Mouse (Mus musculus) small intestine, adult 2 months (tissue): Measurements from ENCODE around the gene Ddt.

Experiments
- CTCF ChIP-seq: fragments of 200-500 bp; IDR thresholded peaks from 2 replicates; pipeline ENCODE4 v1.5.1; 2012; ENCODE audit warnings: low read depth, mild to moderate bottlenecking, control low read depth, inconsistent platforms, low read length, moderate library complexity, mixed read lengths; ENCODE audit not compliant: insufficient replicate concordance, insufficient read length; ENCODE audit errors: extremely low read depth
- POLR2A ChIP-seq: fragments of 200-500 bp; IDR thresholded peaks from 2 replicates; pipeline ENCODE4 v1.6.1; 2012; ENCODE audit warnings: low read depth, mild to moderate bottlenecking, control low read depth, inconsistent platforms, low read length, moderate library complexity

DNA sequence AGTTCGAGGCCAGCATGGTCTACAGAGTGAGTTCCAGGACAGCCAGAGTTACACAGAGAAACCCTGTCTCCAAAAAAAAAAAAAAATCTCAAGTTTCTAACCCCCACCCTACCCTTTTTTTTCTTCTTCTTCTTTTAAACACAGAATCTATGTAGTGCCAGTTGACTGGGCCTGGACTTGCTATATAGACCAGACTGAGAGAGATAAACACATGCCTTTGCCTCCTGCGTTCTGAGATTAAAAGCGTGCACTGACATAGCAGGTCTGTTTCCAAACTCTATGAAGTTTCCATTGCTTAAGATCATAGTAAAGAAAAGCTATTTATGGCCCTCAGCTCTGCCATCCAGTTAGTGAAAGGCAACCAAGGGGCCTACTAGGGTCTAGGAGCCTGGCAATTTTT is 10.8 kb downstream of the Ddt start:
- TF ChIP-seq POLR2A (no peak), CTCF (no peak)
